Mouse (Mus musculus): Measurements from ENCODE around the gene Elf3. TPM values are rescaled to one million over a fixed set of nuclear protein-coding genes. Genes with fewer than 3 reads are reported as not detected.
A peak's percentile ranks its signal among the peaks of the same experiment; 100 is the strongest.
"Not testable (repeated sequence)": the region's sequence is repeated elsewhere in the genome, so short reads cannot be mapped to it uniquely, and the experiment has no call there.

Elf3 gene
- total RNA-seq, 1 experiment from 2014 or later, result not detected

DNA sequence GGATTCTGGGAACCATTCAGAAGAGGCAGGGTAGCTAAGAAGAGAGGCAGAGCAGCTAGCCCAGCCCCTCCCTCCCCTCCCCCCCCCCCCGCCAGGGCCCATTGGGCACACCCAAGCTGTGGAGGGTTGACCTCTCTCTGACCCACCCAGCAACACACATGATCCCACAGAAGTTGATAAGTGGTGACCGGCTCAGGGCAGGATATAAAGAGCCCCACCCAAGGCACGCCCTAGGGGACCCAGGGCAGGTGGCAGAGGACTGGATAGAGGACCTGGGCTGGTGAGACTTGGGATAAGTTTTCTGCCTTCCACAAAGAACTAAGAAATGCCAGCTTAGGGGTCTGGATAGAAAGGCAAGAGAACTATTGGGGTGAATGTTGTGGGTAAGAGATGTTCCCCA is 7.7 kb downstream of the Elf3 start:
- ATAC-seq (replicated peaks in 1 of 2; ENCODE audit: insufficient read depth in 1 of 2, low FRiP score in 2 of 2, low TSS enrichment in 1 of 2, low read depth in 1 of 2, poor library complexity in 2 of 2, severe bottlenecking in 2 of 2), result no peak

DNA sequence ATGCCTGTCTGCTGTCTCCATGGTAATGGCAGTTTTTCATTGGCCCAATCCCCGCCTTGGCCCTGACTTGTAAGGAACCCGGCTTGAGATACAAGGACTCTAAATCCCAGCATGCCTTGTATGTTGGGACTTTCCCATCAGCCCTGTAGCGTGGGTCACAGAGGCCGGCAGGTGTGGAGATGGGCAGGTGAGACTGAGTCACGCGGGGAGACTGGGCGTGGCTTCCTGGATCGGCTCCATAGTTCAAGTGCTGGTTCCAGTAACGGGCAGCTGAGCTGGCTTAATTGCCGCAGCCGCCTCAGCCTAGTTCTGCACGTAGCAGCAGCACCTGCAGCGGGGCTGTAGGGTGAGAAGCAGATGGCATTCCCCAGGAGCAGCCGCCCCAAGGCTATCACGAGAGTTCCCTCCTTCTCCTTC is 9.9 kb downstream of the Elf3 start:
- peak in 1 of 2 experiments; percentile 21; a peak in 1 of 4 replicates for ATAC-seq (replicated peaks in 1 of 2; ENCODE audit: insufficient read depth in 1 of 2, low FRiP score in 2 of 2, low TSS enrichment in 1 of 2, low read depth in 1 of 2, poor library complexity in 2 of 2, severe bottlenecking in 2 of 2)

GRCm38 (mm10) chr1:135244014-135244413 is 14.4 kb downstream of the Elf3 start:
- no peak for ATAC-seq (replicated peaks in 1 of 2; ENCODE audit: insufficient read depth in 1 of 2, low FRiP score in 2 of 2, low TSS enrichment in 1 of 2, low read depth in 1 of 2, poor library complexity in 2 of 2, severe bottlenecking in 2 of 2)

GRCm38 (mm10) chr1:135240206-135240605 is 18.2 kb downstream of the Elf3 start:
- not testable (repeated sequence) for ATAC-seq (replicated peaks in 1 of 2; ENCODE audit: insufficient read depth in 1 of 2, low FRiP score in 2 of 2, low TSS enrichment in 1 of 2, low read depth in 1 of 2, poor library complexity in 2 of 2, severe bottlenecking in 2 of 2)

DNA sequence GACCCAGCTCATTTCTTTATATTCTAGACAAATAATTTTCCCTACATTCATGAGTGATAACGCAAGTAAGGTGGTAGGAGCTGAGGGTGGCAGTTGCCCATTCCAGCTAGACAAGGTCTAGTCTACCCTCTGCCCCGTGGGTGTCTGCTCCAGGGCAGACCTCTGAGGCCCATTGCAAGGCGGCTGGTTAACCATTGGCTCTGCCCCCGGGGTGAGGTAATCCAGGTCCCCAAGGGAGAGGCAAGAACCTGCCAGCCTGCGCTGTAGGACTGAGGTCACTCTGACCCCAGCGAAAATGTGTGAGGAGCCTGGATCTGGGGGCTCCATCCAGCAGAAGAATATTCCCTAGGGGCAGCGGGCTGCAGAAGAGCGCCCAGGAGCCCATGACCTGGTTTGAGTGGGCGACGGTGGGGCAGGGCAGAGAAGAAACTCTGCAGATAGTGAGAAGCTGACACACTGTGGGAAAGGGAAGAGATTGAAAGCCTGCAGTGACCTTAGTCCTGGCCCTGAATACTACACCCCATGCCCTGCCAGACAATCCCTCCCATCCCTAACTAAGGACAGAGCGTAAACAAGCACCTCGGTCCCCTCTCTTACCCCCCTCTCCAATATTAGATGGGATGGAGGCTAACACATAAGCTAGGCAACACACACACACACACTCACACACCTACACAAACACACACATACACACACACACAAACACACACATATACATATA is 21.1 kb downstream of the Elf3 start:
- no peak for ATAC-seq (replicated peaks in 1 of 2; ENCODE audit: insufficient read depth in 1 of 2, low FRiP score in 2 of 2, low TSS enrichment in 1 of 2, low read depth in 1 of 2, poor library complexity in 2 of 2, severe bottlenecking in 2 of 2)

DNA sequence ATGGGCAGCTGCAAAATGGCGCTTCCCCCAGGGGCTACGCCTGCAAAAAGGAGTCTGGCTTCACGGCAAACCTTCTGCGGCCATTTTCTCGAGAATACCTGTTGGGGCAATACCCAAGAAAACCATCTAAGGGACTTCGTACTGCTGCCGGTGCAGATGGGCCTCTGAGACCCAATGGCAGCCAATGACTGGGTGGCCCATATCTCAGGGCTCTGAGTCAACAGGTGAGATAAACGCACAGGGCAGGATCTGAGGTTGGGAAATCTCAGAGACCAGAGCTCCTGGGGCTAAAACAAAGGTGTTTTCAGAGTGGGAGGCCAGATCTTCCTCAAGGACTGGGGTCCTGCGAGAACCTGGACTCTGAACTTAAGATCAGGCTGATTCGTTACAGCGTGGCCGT is 23.6 kb downstream of the Elf3 start:
- ATAC-seq (replicated peaks in 1 of 2; ENCODE audit: insufficient read depth in 1 of 2, low FRiP score in 2 of 2, low TSS enrichment in 1 of 2, low read depth in 1 of 2, poor library complexity in 2 of 2, severe bottlenecking in 2 of 2), result no peak

- ATAC-seq (replicated peaks in 1 of 2; ENCODE audit: insufficient read depth in 1 of 2, low FRiP score in 2 of 2, low TSS enrichment in 1 of 2, low read depth in 1 of 2, poor library complexity in 2 of 2, severe bottlenecking in 2 of 2), result no peak
Observed at GRCm38 (mm10) chr1:135233961-135234360, 24.4 kb downstream of the Elf3 start.

DNA sequence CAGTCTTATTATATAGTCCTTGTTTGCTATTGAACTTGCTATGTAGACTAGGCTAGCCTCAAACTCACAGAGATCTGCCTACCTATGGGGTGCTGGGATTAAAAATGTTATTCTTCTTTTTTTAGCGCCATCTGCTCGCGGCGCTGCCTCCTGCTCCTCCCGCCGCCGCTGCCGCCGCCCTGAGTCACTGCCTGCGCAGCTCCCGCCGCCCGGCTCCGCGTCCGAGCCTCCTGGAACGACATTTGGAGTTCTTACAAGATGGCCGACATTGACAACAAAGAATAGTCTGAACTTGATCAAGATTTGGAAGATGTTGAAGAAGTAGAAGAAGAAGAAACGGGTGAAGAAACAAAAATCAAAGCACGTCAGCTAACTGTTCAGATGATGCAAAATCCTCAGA is 26.5 kb downstream of the Elf3 start:
- not testable (repeated sequence) for ATAC-seq (replicated peaks in 1 of 2; ENCODE audit: insufficient read depth in 1 of 2, low FRiP score in 2 of 2, low TSS enrichment in 1 of 2, low read depth in 1 of 2, poor library complexity in 2 of 2, severe bottlenecking in 2 of 2)

GRCm38 (mm10) chr1:135227339-135227950 is 30.9 kb downstream of the Elf3 start:
- no peak for ATAC-seq (replicated peaks in 1 of 2; ENCODE audit: insufficient read depth in 1 of 2, low FRiP score in 2 of 2, low TSS enrichment in 1 of 2, low read depth in 1 of 2, poor library complexity in 2 of 2, severe bottlenecking in 2 of 2)

DNA sequence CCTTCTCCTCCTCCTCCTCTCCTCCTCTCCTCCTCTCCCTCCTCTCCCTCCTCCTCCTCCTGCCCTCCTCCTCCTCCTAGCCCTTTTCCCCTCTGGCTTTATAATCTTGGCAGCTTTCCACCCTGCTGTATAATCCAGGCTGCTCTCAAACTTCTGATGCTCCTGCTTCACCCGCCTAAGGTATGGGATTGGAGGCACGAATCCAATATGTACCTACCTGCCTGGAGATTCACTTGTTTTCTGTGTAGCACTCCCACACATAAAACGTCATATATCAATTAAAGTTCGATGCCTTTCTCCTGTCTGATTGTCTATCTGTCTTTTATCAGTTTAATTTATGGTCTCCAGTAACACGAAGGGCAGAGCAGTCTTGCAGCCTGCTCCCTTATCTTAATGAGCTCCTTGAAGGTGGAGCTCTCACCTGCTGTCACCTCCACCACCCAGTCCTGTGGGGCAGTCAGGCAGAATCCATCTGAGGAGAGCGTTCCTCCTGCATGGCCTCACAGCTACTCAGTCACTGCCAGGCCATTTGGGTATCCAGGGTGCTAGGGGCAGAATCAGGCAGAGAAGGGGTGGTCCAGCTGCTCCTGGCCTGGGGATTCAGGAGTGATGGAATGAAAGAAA is 33.3 kb downstream of the Elf3 start:
- ATAC-seq (replicated peaks in 1 of 2; ENCODE audit: insufficient read depth in 1 of 2, low FRiP score in 2 of 2, low TSS enrichment in 1 of 2, low read depth in 1 of 2, poor library complexity in 2 of 2, severe bottlenecking in 2 of 2), result no peak

DNA sequence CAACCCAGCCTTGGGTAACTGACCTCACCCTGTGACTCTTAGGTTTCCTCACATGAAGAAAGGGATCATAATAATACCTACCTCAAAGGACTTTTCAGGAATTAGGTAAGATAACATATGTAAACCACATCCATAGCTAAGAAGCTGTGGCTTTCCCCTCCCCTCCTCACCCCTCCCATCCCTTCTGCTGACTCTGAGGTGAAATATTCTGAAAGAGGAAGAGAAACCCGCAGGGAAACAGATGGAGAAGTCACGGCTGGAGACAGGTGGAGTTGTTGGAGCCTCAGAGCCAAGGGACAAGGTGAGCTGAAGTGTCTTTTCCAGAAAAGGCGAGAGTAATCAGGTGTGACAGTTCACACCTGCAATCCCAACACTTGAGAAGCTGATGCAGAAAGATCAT is 34.2 kb downstream of the Elf3 start:
- ATAC-seq (replicated peaks in 1 of 2; ENCODE audit: insufficient read depth in 1 of 2, low FRiP score in 2 of 2, low TSS enrichment in 1 of 2, low read depth in 1 of 2, poor library complexity in 2 of 2, severe bottlenecking in 2 of 2), result peak; percentile 83 to 87

GRCm38 (mm10) chr1:135217607-135218233 is 40.6 kb downstream of the Elf3 start:
- ATAC-seq (replicated peaks in 1 of 2; ENCODE audit: insufficient read depth in 1 of 2, low FRiP score in 2 of 2, low TSS enrichment in 1 of 2, low read depth in 1 of 2, poor library complexity in 2 of 2, severe bottlenecking in 2 of 2), result no peak

DNA sequence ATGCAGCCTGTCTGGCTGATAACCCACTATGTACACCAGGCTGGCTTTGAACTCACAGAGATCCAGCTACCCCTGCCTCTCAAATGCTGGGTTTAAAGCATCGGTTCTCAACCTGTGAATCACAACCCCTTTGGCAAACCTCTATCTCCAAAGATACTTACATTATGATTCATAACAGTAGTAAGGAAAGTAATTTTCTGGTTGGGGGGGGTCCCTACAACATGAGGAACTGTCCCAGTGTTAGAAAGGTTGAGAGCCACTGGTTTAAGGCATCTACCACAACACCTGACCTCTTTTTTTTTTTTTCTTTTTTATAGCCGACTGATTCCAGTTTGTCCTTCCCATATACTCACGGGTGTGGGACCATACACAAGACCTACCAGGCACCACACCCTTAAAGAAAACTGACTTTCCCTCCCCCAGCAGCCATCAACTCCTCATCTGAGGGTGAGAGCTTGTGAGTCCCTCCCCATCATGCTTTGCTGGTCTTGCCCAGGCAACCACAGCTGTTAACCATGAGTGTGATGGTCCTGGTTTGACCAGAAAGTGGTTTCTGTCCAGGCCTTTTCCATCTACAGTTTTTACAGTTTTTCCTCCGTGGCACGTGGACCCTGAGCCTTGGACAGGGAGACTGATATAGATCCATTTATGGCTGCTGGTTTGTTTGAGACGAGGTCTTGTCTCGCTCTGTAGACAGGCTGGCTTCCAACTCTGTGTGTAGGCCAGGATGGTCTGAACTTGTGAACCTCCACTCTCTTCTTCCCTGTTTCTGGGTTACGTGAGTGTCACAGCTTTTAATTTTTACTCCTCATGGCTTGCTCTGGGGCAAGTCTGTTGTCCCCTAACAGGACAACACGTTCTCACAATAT is 44.4 kb downstream of the Elf3 start:
- no peak for ATAC-seq (replicated peaks in 1 of 2; ENCODE audit: insufficient read depth in 1 of 2, low FRiP score in 2 of 2, low TSS enrichment in 1 of 2, low read depth in 1 of 2, poor library complexity in 2 of 2, severe bottlenecking in 2 of 2)

- no peak for ATAC-seq (replicated peaks in 1 of 2; ENCODE audit: insufficient read depth in 1 of 2, low FRiP score in 2 of 2, low TSS enrichment in 1 of 2, low read depth in 1 of 2, poor library complexity in 2 of 2, severe bottlenecking in 2 of 2)
Observed at GRCm38 (mm10) chr1:135210421-135210820, 47.9 kb downstream of the Elf3 start.

DNA sequence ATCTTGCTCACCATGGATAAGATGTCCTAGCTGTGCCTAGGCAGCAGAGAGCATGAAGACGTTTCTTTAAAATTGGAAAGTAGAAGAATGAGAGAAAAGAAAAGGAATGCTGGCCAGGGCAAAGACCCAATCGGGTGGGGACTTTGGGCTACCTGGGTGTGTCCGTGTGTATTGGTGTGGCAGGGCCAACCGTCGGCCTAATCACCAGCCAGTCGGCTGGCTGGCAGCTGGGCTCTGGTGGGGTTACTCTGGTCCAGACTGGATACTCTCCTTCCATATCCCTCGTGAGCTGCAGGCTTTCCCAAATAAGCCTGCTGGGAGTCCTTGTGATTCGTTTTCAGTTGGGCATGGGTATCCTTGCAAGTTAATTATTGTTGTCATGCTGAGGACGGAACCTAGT is 49.7 kb downstream of the Elf3 start:
- ATAC-seq (replicated peaks in 1 of 2; ENCODE audit: insufficient read depth in 1 of 2, low FRiP score in 2 of 2, low TSS enrichment in 1 of 2, low read depth in 1 of 2, poor library complexity in 2 of 2, severe bottlenecking in 2 of 2), result no peak

DNA sequence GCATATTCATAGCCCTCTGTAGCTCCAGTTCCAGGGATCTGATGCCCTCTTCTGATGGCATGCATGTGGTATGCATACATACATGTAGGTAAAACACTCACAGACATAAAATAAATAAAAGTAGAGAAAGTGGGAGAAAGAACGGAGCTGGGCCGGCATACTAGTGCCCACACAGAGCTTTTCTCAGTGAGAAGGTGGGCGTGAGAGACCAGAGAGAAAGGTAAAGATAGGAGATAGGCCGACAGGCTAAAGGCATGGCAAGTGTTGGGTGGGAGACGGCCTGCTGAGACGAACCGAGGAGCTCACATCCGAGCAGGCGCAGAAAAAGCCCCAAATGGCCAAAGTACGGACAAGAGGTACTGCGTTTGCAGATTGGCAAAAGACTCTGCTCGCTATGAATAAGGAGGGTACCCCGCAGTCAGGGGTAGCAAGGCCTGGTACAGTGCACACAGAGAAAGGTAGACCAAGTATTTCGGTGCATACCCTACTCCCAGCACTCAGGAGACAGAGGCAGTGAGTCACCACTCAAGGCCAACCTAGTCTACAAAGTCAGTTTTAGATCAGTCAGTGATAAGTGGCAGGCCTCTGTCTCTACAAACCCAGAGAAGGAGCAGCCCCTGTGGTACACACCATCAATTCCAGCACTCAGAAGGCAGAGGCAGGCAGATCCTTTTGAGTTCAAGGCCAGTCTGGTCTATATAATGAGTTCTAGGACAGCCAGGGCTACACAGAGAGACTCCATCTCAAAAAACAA is 51.6 kb downstream of the Elf3 start:
- ATAC-seq (replicated peaks in 1 of 2; ENCODE audit: insufficient read depth in 1 of 2, low FRiP score in 2 of 2, low TSS enrichment in 1 of 2, low read depth in 1 of 2, poor library complexity in 2 of 2, severe bottlenecking in 2 of 2), result no peak

- ATAC-seq (replicated peaks in 1 of 2; ENCODE audit: insufficient read depth in 1 of 2, low FRiP score in 2 of 2, low TSS enrichment in 1 of 2, low read depth in 1 of 2, poor library complexity in 2 of 2, severe bottlenecking in 2 of 2), result no peak
Observed at GRCm38 (mm10) chr1:135205257-135205656, 53.1 kb downstream of the Elf3 start.
